In the genomic region with DNA sequence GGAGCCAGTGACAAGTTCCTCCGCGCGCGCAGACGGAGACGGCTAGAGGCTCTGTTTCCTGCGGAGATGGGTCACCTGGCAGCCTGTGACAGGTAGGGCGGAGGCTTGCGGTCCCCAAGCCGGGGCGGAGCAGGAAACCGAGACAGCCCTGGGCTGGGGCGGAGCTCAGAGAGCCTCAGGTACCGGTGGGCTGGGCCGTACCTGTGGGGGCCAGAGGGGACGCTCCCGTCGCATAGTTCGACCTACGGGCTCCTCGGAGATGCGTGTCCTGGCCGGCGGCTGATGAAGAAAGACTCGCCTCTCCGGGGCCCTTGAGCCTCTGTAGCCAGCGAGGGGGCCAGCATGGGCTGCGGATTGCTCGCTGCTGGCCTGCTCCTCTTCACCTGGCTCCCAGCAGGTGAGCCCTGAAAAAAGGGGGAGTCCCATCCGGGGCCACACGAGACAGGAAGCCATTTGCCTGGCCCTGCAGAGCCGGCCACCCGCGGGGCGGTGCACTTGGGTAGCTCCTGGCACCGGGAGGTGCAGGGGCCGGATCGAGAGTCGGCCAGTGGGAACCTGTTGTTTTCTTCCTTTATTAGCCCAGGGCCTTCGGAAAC, we compare ENCODE assay signal across 8 mouse cellular contexts. TPM values are rescaled to one million over a fixed set of nuclear protein-coding genes. Genes with fewer than 3 reads are reported as not detected.
DNase-seq lines count a peak whose midpoint lies in the region; ATAC-seq lines count a peak whose summit lies in the region.

A gene (plus strand): TSS at position 161 of the 596 bp plus-strand sequence.

- no peak within 1 kb of the TSS for H3K27ac ChIP-seq in heart, embryonic 15.5 days
- H3K27ac ChIP-seq in embryonic facial prominence, embryonic 12.5 days = peak within 1 kb of the TSS; percentile 36; the same call in 1 of the 2 replicates
- H3K27ac ChIP-seq in lung, embryonic 16.5 days (ENCODE audit: low read length) = 0 out of 2 replicates have a peak within 1 kb of the TSS, but pooled peaks have one; percentile 9

- H3K4me2 ChIP-seq in heart, embryonic 15.5 days = peak within 1 kb of the TSS; percentile 92
- H3K4me2 ChIP-seq in embryonic facial prominence, embryonic 12.5 days (replicated peaks) = peak within 1 kb of the TSS; percentile 81
- H3K4me2 ChIP-seq in lung, embryonic 16.5 days (ENCODE audit: low read depth, low read length) = peak within 1 kb of the TSS; percentile 55

- H3K4me3 ChIP-seq in heart, embryonic 15.5 days = peak within 1 kb of the TSS; percentile 54
- H3K4me3 ChIP-seq in embryonic facial prominence, embryonic 12.5 days = peak within 1 kb of the TSS; percentile 41
- H3K4me3 ChIP-seq in lung, embryonic 16.5 days (ENCODE audit: low read length) = peak within 1 kb of the TSS; percentile 52

- peaks cover 16% of the 10 kb centered on the region for H3K27me3 ChIP-seq in heart, embryonic 15.5 days
- peaks cover 19% of the 10 kb centered on the region for H3K27me3 ChIP-seq in embryonic facial prominence, embryonic 12.5 days
- no peaks in the 10 kb centered on the region for H3K27me3 ChIP-seq in lung, embryonic 16.5 days (ENCODE audit: control insufficient read depth, insufficient read depth, low read depth, low read length)

- no peaks in the 10 kb centered on the region for H3K9me3 ChIP-seq in heart, embryonic 15.5 days (replicated peaks)
- H3K9me3 ChIP-seq in embryonic facial prominence, embryonic 12.5 days = no peaks in the 10 kb centered on the region
- H3K9me3 ChIP-seq in lung, embryonic 16.5 days (ENCODE audit: control insufficient read depth, low read length) = no peaks in the 10 kb centered on the region

- H3K9ac ChIP-seq in heart, embryonic 15.5 days = peak within 1 kb of the TSS; percentile 50
- H3K9ac ChIP-seq in embryonic facial prominence, embryonic 12.5 days = peak within 1 kb of the TSS; percentile 24
- peak within 1 kb of the TSS; percentile 63 for H3K9ac ChIP-seq in lung, embryonic 16.5 days (ENCODE audit: low read length)

- peaks cover 6% of the 10 kb centered on the region for H3K4me1 ChIP-seq in heart, embryonic 15.5 days (replicated peaks)
- H3K4me1 ChIP-seq in embryonic facial prominence, embryonic 12.5 days = peaks cover 11% of the 10 kb centered on the region; the same call in 1 of the 2 replicates
- H3K4me1 ChIP-seq in lung, embryonic 16.5 days (replicated peaks; ENCODE audit: control insufficient read depth, insufficient read depth, low read length) = no peaks in the 10 kb centered on the region

- 3% methylated on average over 40 of the region's 40 CpGs for WGBS in heart, embryonic 15.5 days
- 2% methylated on average over 40 of the region's 40 CpGs for whole genome bisulfite sequencing in embryonic facial prominence, embryonic 12.5 days
- WGBS in lung, embryonic 16.5 days = 2% methylated on average over 40 of the region's 40 CpGs

- H3K36me3 ChIP-seq in heart, embryonic 15.5 days = no peaks in the 10 kb centered on the region
- no peaks in the 10 kb centered on the region for H3K36me3 ChIP-seq in embryonic facial prominence, embryonic 12.5 days
- H3K36me3 ChIP-seq in lung, embryonic 16.5 days (ENCODE audit: control insufficient read depth, insufficient read depth, low read length) = no peaks in the 10 kb centered on the region

- DNase-seq in heart, adult 9 months (ENCODE audit: low spot score in 2 of 2) = no peak
- peak; percentile 74 for DNase-seq in kidney, adult 18-20 months
- peak; percentile 15 for DNase-seq in retina, postnatal 1 day
- no peak for DNase-seq in frontal cortex, postnatal 25 days (ENCODE audit: low spot score in 2 of 2)

- no peak; the same call in 1 of the 2 replicates for ATAC-seq in heart, embryonic 15.5 days (replicated peaks; ENCODE audit: insufficient number of reproducible peaks, insufficient read depth, low FRiP score, low read depth)
- 0 out of 2 replicates have a peak, but pooled peaks have one; percentile 49 for ATAC-seq in embryonic facial prominence, embryonic 12.5 days (ENCODE audit: insufficient number of reproducible peaks, insufficient read depth, low FRiP score, low TSS enrichment)
- ATAC-seq in lung, embryonic 16.5 days (ENCODE audit: low read depth) = peak; percentile 91
- no peak for ATAC-seq in erythroid progenitor cell, adult 5-6 weeks (replicated peaks; ENCODE audit: low FRiP score, poor library complexity, severe bottlenecking)

RNA-seq across cellular contexts. Expression of the gene that starts here (rescaled TPM):
- 0.34 and 0.99 TPM in 2 replicates for polyA plus RNA-seq in heart, embryonic 15.5 days (2015; fragmentation: Nextera tagmentation; extraction: Ambion mirVana)
- 1.9 and 2.4 TPM in 2 replicates for polyA plus RNA-seq in embryonic facial prominence, embryonic 12.5 days (2016; fragmentation: Nextera tagmentation; extraction: Ambion mirVana)
- polyA plus RNA-seq in lung, embryonic 16.5 days (2015; fragmentation: Nextera tagmentation; extraction: Ambion mirVana) = 8.5 and 9.1 TPM in 2 replicates
- not detected in 2 replicates for total RNA-seq in erythroid progenitor cell, adult 5-6 weeks (2015; ENCODE audit: low replicate concordance)
- total RNA-seq in erythroid progenitor cell, adult 5-6 weeks (2017; ENCODE audit: low replicate concordance) = not detected in 2 replicates

Comparison
In these comparisons a context has a peak if more than half of its experiments do, and no peak if none do; other contexts are left out.
1. ATAC-seq: peak in embryonic facial prominence, embryonic 12.5 days (single experiment) and lung, embryonic 16.5 days (single experiment); none in heart, embryonic 15.5 days (single experiment) and erythroid progenitor cell, adult 5-6 weeks (single experiment).
2. DNase-seq: peak in kidney, adult 18-20 months (single experiment) and retina, postnatal 1 day (single experiment); none in heart, adult 9 months (0 of 2) and frontal cortex, postnatal 25 days (0 of 2).
3. Peak in every context shown above with its lines, with median percentiles within 50 percentile points of each other: H3K4me2 ChIP-seq, H3K4me3 ChIP-seq and H3K9ac ChIP-seq.